Mouse (Mus musculus): Measurements from ENCODE around the gene Shoc2.

Gene Shoc2

GRCm38 (mm10) chr19:54035100-54035499, 91.0 kb downstream of the Shoc2 start:
- DNase-seq (ENCODE audit: low read depth, low spot score): no peak

DNA sequence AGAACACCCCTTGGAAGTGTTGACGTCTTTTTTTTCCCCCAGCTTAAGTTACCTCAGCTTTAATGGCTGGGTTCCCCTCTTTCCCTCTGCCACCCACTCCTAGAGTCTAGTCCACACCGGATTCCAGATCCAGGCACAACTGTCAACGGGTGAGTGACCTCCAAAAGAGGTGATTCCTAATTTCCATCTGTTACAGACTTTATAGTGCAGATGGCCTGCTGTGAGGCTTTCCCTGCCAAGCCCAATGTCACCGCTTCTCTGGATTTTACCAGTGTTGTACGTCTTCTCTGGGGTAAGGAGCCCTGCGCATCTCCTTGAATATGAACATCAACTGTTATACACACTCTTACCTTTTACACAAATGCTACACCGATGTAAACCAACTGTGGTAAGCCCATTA, 95.3 kb downstream of the Shoc2 start:
- no peak for DNase-seq (ENCODE audit: low read depth, low spot score)

GRCm38 (mm10) chr19:54040356-54041028, 96.4 kb downstream of the Shoc2 start:
- DNase-seq (ENCODE audit: low read depth, low spot score): no peak

GRCm38 (mm10) chr19:54041029-54041367, 96.9 kb downstream of the Shoc2 start:
- DNase-seq (ENCODE audit: low read depth, low spot score): no peak

DNA sequence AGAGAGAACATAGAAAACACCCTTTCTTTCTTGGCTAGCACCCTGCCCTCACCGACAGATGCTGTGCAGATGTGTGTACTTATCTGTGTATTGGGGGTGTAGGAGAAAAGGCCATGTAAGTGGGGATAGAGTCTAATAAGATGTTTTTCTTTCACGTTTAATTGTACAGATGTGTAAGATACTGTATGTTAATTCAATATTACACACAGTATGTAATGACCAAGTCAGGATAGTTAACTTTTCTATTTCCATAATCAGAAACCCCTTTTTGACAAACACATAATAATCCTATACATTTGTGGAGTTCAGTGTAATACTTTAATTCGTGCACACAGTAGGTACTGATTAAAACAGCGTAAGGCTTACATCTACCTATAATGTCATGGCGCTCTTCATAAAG, 99.7 kb downstream of the Shoc2 start, which contains the start of gene Adra2a:
Gene Adra2a, plus strand, starts transcription at position 301 of the 400 bp plus-strand sequence.
- DNase-seq (ENCODE audit: low read depth, low spot score): no peak

GRCm38 (mm10) chr19:54044507-54045371, 100.6 kb downstream of the Shoc2 start:
- DNase-seq (ENCODE audit: low read depth, low spot score): no peak

- no peak for DNase-seq (ENCODE audit: low read depth, low spot score)
Measured at GRCm38 (mm10) chr19:54045412-54045811, 101.3 kb downstream of the Shoc2 start.

GRCm38 (mm10) chr19:54045931-54046683, 102.0 kb downstream of the Shoc2 start:
- no peak for DNase-seq (ENCODE audit: low read depth, low spot score)

GRCm38 (mm10) chr19:54046684-54047070, 102.6 kb downstream of the Shoc2 start:
- no peak for DNase-seq (ENCODE audit: low read depth, low spot score)

GRCm38 (mm10) chr19:54047386-54048050, 103.4 kb downstream of the Shoc2 start:
- DNase-seq (ENCODE audit: low read depth, low spot score): no peak

DNA sequence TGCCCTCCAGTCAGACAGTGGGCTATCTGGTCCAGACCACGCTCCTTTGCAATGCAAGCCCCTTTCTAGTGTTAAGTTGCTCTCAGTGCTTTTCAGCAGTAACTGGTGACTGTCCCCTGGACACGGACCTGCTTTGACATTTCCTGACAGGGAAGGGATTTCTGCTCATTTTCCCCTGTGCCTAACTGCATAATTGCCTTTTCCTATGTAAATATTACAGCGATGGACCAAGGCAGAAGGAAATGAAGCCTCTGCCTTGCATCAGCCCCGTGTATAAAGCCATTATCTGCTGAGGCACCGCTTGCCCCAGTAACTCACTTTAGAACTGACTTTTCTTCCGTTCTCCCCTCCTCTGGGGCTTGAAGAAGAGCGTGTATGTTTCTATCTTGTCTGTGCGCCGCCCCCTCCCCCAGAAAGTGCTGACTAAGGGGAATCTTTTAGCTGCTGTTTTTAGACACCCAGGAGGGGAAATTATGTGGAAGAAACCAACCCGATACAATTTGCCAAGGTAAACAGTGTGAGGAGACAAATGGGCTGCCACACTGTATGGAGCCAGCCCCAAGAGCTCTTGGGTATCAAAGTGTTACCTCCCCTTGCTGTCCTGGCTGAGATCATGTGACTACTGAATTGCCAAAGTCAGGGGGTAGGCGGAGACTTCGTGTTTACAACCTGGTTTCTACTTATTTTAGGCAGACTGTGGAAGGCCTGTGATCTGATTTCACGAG, 104.2 kb downstream of the Shoc2 start:
- no peak for DNase-seq (ENCODE audit: low read depth, low spot score)

DNA sequence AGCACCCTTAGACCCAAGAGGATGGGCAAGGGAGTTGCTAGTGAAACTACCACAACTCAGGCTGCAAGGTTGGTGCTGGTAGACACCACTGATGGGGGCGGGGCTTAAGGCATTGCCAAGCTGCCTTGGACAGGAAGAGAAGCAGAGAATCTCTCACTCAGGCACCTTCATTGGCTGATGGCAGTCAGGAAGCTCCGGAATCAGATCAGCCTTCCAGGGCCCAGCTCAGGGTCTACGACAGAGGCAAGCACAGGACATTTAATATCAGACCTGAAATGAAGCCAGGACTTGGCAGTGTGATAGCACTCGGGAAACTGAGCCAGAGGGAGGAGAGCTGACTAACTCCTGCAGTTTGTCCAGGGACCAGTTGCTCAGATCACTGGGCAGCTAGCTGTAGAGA, 107.5 kb downstream of the Shoc2 start:
- peak; percentile 47 for DNase-seq (ENCODE audit: low read depth, low spot score)

- no peak for DNase-seq (ENCODE audit: low read depth, low spot score)
Measured at GRCm38 (mm10) chr19:54055845-54056244, 111.7 kb downstream of the Shoc2 start.

- no peak for DNase-seq (ENCODE audit: low read depth, low spot score)
Measured at GRCm38 (mm10) chr19:54068447-54068846, 124.3 kb downstream of the Shoc2 start.

- no peak for DNase-seq (ENCODE audit: low read depth, low spot score)
Measured at GRCm38 (mm10) chr19:54070521-54070920, 126.4 kb downstream of the Shoc2 start.

DNA sequence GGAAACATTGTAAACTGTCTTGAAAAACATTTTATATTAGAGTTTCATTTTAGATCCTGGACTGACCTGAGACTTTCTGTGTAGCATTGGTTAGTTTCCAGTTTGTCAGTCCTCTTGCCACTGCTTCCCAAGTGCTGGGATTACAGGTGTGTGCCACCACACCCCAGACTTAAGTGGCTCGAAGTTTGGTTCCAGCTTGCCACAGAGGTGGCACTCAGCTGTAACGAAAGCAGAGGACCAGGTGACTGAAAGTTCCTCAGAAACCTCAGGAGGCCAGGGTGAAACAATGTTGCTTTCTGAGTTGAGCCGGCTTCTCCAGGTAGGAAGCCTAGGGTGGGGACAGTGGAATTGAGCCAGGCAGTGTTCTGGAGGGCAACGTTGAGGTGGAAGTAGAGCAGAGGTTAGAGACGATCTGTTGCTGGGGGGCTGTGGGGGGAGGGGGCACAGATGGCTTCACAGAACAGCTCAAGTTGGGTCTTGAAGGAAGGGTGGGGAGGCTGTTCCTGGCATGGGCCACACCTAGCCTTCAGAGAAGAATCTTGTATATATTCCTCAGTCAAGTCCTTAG, 128.2 kb downstream of the Shoc2 start:
- DNase-seq (ENCODE audit: low read depth, low spot score): no peak

DNA sequence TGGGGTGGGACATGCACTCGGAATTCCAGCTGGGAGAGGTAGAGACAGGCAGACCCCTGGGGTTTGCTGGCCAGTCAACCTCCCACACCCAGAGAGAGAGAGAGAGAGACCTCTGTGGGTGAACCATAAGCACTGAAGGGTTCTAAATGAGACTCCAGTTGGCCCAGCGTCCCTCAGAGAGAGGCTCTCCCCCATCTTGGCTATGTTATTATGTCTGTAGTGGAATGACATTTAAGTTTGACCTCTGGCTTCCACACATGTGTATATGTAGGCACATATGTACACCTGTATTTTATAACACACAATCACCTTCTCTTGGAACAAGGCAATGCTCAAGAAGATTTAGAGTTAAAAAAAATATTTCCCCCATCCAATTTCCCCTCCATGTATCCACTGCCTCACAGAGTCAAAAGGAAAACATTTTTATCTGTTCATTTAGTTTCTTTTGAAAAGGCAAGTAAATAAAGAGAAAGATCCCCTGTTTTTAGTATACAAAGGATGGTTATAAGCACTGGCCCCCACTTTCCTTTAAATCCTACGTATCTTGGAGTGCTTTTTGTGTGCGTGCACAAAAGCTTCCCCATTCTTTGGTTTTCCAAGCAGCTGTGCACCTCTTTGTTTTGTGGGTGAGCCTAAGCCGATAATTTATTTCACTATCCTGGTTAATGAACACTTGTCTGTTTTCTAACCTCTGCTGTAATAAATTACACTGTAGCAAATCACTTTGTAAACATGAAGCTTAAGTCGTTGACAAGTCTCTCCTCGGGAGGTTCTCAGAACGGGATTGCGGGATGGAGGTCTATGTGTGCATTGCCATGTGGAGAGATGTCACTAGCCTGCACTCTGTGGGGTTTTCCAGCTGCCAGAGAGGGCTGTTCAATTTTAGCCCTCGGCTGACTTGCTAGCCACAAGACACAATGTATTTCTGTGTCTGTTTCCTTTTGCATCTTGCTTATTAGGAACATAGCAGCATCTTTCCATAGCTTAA, 132.6 kb downstream of the Shoc2 start:
- DNase-seq (ENCODE audit: low read depth, low spot score): no peak

GRCm38 (mm10) chr19:54081303-54081702, 137.2 kb downstream of the Shoc2 start:
- no peak for DNase-seq (ENCODE audit: low read depth, low spot score)

DNA sequence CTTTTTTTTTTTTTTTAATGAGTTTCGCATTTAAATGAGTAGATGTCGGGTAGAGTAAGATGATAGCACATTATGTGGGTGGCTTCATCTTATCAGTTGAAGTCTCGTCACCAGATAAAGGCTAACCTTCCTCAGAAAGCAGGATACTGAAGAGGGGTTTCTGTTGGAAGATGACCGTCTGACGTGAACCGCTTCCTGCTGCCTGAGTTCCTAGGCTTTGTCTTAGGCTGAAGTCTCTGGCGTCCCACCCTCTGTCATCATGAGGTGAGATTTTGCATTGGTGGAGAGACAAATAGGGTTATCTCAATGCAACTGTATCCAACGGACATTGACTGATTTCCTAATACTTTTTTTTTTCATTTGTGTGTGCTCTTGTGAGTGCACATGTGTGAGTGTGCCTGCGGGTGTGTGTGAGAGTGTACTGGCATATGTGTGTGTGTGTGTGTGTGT, 137.6 kb downstream of the Shoc2 start:
- no peak for DNase-seq (ENCODE audit: low read depth, low spot score)
